Mouse (Mus musculus) urinary bladder, adult 2 months (tissue): ENCODE results near the gene Mdfic. TPM values are rescaled to one million over a fixed set of nuclear protein-coding genes. Genes with fewer than 3 reads are reported as not detected.
"Not testable (repeated sequence)": the region's sequence is repeated elsewhere in the genome, so short reads cannot be mapped to it uniquely, and the experiment has no call there.

ENCODE experiments used
- DNase-seq: peaks from one replicate; pipeline ENCODE4 v3.0.0; 2022; ENCODE audit warnings: low spot score
- polyA plus RNA-seq: library from polyadenylated mRNA; depleted of rRNA; stranded (reverse); fragments of >200 nt; gene quantifications from 2 replicates; pipeline ENCODE4 v1.2.3, GENCODE M21; 2012; rRNA removed

Mdfic gene
- 31.4 and 35.0 TPM in 2 replicates for polyA plus RNA-seq

DNA sequence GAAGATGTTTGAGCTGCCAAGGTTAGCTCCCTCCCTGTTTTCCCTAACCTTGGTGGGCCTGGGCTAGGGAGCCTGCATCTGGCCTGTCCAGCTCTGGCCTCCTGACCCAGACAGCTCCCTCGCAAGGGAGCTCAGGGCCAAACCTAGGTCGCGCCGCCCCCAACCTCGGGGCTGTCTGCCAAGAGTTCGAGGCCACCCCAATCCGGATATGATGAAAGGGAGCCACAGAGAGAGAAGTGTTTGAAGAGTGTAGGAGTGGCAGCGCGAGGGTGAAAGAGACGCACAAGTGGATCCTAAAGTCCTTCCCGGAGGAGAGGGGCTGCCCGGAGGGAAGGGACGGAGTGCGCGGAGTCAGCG, at the start of gene Mdfic:
Mdfic (plus strand) TSS at position 201 of the 357 bp plus-strand sequence.
- DNase-seq: peak; percentile 64

DNA sequence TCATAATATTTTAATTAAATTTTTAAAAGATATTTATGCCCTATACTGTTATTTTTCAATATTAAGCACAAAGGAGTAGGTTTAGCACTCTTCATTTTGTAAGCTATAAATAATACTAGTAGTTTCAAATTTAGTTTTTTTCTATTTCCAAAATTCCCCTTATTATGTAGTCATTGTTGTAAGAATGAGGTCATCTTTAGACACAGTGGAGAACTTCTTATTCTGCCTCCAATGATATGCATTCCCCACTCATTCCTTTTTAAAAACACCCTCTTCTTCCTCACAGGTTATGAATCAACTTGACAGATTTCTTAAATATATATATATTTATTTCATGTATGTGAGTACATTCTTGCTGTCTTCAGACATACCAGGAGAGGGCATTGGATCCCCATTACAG, 49.1 kb upstream of the Mdfic start:
- no peak for DNase-seq

DNA sequence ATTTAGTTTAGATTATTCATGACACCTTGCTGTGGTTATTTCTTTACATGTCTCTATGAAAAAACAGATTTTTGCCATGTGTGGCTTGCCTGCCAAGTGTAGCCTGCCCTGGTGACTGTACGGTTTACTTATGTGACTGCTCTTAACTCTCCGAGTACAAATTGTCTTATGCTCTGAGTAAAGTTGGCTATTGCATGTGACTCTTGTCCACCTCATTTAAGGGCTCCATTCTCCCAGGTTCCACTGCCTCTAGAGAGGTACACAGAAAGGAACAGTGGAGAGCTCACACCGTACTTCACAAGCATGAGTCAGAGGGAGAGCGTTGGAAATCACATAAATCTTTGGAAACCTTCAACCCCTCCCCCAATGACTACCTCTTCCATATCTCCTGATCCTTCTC, 10.4 kb upstream of the Mdfic start:
- no peak for DNase-seq

DNA sequence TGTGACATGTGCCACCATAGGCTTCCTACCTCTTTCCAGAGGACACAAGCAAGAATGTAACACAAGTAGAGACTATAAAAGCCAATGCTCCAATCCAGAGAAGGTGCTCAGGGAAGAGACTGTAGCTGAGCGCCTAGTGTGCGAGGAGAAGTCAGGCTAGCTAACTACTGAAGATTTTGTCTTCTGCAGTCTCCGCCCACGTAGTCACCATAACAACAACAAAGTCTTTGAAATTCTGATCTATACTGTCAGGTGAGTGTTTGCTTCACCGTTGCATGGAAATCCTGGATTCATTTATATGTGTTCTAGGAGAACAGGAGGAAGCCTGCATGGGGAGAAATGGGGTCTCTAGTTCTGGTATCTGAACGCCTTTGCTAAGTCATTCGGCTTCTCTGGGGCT, 9.8 kb upstream of the Mdfic start:
- no peak for DNase-seq

DNA sequence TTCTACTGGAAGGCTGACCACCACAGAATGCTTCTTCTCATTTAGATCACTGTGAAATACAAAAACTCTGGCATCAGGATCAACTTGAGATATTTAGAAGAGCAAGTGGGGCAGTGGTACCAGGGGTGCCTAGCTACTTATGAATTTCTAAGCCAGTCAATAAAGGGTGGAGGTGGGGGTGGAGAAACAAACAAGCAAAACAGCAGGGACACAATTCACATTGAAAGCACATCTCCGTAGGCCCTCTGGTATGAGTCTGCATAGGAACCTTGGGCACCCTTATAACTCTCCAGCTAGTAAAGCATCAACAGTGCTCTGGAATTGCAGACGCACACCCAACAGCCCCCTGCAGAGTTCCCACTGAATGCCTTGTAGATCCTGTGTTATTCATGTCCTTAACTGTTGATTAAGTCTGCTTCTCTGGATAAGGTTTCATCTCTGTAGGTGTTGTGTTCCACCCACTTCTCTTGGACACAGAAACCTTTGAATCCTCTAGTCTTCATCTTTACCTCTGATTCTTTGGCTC, 7.5 kb upstream of the Mdfic start:
- DNase-seq: no peak

DNA sequence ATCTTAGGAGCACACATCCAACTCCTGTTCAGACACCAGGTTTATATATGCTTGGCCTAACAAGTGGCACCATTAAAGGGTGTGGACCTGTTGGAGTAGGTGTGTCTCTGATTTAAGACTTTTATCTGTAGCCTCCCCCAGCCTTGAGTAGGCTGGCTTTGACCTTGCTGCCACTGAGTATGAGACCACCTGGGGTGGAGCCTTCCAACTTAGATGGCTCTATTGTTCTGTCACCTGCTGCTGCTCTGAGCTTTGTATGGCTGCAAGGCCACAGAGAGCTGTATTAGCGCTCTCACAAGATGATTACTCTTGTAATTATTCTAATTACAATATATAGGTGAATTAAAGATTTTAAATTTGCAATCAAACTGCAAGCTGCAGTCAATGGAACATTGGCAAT, 6.4 kb upstream of the Mdfic start:
- not testable (repeated sequence) for DNase-seq

GRCm38 (mm10) chr6:15714996-15715844, 5.2 kb upstream of the Mdfic start:
- no peak for DNase-seq

DNA sequence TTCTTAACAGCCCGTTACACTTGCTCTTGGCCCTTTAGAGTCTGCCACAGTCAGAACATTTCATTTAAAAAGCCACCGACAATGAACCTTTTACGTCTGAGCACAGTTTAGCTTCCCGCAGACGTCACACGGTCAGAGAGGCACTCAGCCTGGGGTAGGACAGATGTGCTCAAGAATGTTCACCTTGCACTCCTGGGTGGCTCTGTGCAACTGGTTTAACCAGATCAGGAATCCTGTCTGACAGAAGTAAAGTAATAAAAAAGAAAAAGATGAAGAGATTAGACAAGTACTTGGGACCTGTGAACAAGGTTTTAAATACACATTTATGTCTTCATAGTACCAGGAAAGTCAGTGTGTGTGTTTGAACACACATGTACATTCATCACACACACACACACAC, 542 bp upstream of the Mdfic start:
- DNase-seq: no peak

GRCm38 (mm10) chr6:15720818-15721715, 606 bp downstream of the Mdfic start:
- peak; percentile 74 for DNase-seq

- no peak for DNase-seq
These were observed 1.2 kb downstream of the Mdfic start for GRCm38 (mm10) chr6:15721716-15722031.

GRCm38 (mm10) chr6:15722631-15723030, 2.2 kb downstream of the Mdfic start:
- not testable (repeated sequence) for DNase-seq

- DNase-seq: no peak
These were observed 3.8 kb downstream of the Mdfic start for GRCm38 (mm10) chr6:15724304-15724703.

- DNase-seq: no peak
These were observed 6.0 kb downstream of the Mdfic start for GRCm38 (mm10) chr6:15726422-15726821.

DNA sequence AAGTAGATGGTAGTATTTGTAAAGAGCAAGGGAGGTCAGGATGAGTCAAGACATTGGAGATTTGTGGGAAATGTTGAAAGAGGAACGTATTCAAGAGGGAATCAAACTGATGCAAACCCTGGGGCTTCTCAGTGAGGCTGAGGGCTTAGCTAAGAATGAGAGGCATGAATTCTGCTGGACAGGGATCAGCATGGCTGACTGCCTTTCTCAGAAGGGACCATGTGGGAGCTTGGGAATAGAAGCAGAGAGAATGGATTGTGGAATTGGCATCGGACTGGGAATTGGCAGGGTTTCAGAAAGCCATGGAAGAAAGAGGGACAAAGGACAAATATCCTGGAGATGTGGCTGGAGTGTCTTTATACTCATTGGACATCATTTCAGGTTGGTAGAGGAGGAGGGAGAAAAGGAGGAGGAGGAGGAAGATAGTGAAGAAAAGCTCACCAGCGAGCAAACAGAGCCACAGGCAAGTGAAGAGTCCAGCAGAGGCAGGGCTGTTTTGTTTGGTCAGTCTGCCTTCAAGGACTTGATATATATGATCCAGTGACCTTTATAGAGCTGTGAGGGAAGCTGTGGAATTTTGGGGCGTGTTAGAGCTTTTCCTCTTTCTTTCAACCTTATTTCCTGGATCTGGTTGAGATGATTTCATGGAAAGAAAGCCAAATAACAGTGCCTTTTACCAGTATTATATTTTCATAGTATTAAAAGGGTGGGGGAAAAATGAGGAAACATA, 7.4 kb downstream of the Mdfic start:
- no peak for DNase-seq

DNA sequence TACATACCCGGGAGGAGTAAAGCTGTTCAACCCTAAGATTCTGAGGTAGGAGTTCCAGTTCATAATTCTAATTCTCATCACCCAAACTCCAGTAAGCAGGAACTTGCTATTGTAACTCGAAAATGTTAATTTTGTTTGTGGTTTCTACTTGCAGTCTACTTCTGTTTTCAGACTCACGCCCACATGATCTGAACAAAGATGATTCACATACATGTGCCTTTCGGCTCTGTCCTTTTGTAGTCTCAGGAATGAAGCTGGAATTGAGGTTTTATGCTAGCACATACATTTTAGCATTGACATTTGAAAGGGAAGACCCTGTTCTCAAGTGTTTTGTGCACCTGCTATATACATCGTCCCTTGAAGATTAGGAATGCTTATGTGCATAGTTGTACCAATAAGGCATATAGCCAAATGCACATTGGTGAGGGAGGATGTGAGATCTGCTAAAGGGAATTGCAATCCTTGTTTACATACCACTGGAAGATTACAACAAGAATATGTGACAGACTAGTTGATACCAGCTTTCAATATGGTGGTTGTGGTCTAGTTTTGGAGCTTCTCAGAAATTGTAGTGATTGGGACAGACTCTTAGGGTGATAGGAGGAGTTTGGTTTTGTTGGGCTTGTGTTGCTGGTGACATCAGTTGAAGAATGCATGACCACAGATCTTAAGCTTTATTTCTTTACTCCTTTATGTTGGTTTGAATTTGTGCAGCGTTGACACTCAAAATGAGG, 8.6 kb downstream of the Mdfic start:
- DNase-seq: no peak

DNA sequence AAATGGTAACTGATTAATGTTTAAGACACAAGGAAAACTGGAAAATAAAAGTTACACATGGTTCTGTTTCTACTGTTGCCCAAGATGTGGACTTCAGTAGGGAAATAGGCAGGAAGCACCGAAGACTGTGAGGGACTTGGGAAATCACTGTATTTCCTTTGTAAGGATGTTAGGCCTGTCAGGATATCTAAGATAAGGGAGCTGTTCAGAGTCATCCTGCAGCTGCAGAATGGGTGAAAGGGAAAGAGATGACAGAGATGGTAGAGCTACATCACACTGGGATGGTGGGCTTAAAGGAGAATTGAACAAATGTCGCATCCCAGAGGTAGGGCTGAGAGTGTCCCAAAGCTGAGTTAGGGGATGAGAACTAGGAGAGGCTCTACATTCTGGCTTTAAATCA, 9.8 kb downstream of the Mdfic start:
- no peak for DNase-seq

GRCm38 (mm10) chr6:15730666-15731065, 10.2 kb downstream of the Mdfic start:
- DNase-seq: no peak

DNA sequence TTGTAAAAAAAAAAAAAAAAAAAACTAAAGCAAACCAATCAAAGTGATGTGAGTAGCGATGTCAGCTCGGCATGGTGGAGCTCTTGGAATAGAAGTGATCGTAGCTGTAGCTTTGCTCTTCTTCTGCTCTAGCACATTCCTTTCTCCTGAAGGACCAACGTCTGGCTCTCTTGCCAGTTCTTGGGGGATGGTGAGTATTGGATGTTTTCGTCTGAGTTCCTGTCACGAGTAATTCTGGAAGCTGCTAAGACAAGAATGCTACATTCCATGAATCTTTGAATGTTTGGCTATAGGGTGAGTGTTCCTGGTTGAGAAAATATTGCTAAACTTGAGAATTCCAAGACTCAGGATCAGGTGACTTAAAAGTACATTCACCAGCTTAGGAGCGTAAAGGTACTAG, 11.0 kb downstream of the Mdfic start:
- DNase-seq: no peak

DNA sequence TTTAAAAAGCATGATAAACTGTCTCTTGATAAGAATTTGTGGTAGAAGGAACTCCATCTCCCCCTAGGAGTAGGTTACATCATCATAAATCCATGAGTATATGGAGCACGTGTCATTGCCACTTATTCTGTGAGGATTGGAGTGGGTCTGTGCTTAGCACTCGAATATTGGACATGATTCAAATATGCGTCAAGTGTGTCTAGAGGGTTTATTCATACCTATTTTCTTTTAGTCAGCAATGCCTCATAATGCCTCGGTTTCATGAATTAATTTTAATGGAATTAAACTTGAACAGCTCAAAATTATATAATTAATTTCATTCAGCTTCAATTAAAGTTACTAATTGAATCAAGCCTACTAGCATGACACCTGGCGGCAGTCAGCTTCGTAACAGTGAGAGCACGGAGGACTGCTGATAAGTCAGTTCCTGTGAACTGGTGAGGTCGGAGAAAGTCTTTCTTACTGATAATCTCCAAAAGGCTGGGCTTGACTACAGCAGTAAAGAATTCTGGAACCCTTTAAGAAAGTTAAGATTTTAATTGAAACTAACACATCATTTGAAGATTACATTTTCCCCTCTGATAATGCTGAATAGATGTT, 17.0 kb downstream of the Mdfic start:
- DNase-seq: no peak

DNA sequence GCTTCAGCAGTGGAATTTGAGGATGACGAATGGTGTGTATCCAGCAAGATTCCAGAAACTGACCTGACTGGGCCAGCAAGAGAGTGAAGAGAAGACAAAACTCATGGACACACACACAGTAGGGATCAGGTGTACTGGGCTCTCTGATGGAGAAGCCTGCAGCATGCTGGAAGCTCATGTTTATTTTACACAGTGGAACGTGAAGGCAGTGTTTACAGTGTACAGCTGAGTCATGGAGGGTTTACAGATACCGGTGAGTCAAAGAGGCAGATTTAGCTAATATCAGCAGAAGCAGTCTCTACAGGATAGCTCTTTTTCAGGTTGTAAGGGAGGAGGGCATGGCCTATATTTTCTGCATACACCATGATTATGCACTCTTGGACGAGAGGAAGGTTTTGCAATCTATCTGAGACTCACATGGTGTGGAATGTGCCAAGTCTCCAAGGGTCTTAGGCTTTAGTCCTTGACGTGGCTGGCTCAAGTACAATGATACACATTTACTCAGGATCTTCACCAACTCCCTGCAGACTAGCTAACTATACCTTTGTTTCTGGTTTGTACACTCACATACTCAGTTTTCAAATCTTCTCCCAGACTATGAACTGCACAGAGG, 18.0 kb downstream of the Mdfic start:
- no peak for DNase-seq

DNA sequence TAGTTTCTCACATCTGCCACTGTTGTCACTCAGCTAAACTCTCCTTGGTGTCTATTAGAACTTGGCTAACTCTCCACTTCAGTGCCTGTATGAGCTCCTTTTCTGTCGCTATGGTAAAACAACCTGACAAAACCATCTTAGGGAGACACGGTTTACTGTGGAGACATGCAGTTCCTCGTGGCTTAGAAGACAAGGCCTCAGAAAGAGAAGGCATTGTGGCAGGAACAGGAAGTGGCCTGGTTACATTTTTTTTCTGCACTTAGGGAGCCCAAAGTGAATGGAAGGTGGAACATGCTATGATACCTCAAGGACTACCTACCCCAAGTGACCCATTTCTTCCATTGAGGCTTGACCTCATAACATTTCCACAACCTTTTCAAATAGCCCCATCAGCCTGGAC, 18.7 kb downstream of the Mdfic start:
- DNase-seq: no peak
